ENCODE assay signal across 8 mouse cellular contexts in genomic region chr8:84845355-84846093, GRCm38 (mm10). TPM values are rescaled to one million over a fixed set of nuclear protein-coding genes. Genes with fewer than 3 reads are reported as not detected.
A peak's percentile ranks its signal among the peaks of the same experiment; 100 is the strongest.
DNase-seq lines count a peak whose midpoint lies in the region; ATAC-seq and TF ChIP-seq lines count a peak whose summit lies in the region.

No protein-coding gene starts in this region.

- H3K9ac ChIP-seq in forebrain, postnatal 0 days = peak overlapping the region; percentile 97
- H3K9ac ChIP-seq in kidney, embryonic 15.5 days = peak overlapping the region; percentile 94
- H3K9ac ChIP-seq in stomach, embryonic 16.5 days (ENCODE audit: low read length) = peak overlapping the region; percentile 90

- peaks cover 42% of the 10 kb centered on the region for H3K36me3 ChIP-seq in forebrain, postnatal 0 days (ENCODE audit: insufficient read depth)
- peaks cover 45% of the 10 kb centered on the region for H3K36me3 ChIP-seq in kidney, embryonic 15.5 days
- H3K36me3 ChIP-seq in stomach, embryonic 16.5 days (ENCODE audit: control insufficient read depth, insufficient read depth, low read length) = peaks cover 39% of the 10 kb centered on the region

- H3K4me1 ChIP-seq in bone marrow macrophage, adult 2 months (ENCODE audit: control insufficient read depth, insufficient read depth, low read length) = peaks cover 26% of the 10 kb centered on the region
- peaks cover 11% of the 10 kb centered on the region for H3K4me1 ChIP-seq in forebrain, postnatal 0 days (ENCODE audit: insufficient read depth)
- H3K4me1 ChIP-seq in kidney, embryonic 15.5 days = peaks cover 42% of the 10 kb centered on the region
- peaks cover 22% of the 10 kb centered on the region for H3K4me1 ChIP-seq in stomach, embryonic 16.5 days (ENCODE audit: control insufficient read depth, insufficient read depth, low read length)

- TF ChIP-seq CTCF in bone marrow macrophage, adult 2 months (IDR thresholded peaks at IDR 0.05; ENCODE audit: low read depth, low read length) = peak; percentile 54
- TF ChIP-seq CTCF in forebrain, postnatal 0 days (IDR thresholded peaks at IDR 0.05; ENCODE audit: low read depth) = peak; percentile 59

- ATAC-seq in forebrain, postnatal 0 days = no peak
- no peak for ATAC-seq in kidney, embryonic 15.5 days (replicated peaks; ENCODE audit: low FRiP score)
- no peak for ATAC-seq in stomach, embryonic 16.5 days (ENCODE audit: insufficient read depth, low FRiP score)

- TF ChIP-seq POLR2A in bone marrow macrophage, adult 2 months (IDR thresholded peaks at IDR 0.05; ENCODE audit: borderline replicate concordance, low read depth, low read length) = no peak

- H3K27ac ChIP-seq in bone marrow macrophage, adult 2 months (ENCODE audit: insufficient read depth, low read depth, low read length) = peak overlapping the region; percentile 77
- peak overlapping the region; percentile 87 for H3K27ac ChIP-seq in forebrain, postnatal 0 days (ENCODE audit: low read depth, low read length)
- peak overlapping the region; percentile 87 for H3K27ac ChIP-seq in kidney, embryonic 15.5 days
- peak overlapping the region; percentile 91 for H3K27ac ChIP-seq in stomach, embryonic 16.5 days (ENCODE audit: low read length)

- peak overlapping the region; percentile 98 for H3K4me3 ChIP-seq in bone marrow macrophage, adult 2 months (ENCODE audit: insufficient read depth, low read length)
- H3K4me3 ChIP-seq in forebrain, postnatal 0 days (ENCODE audit: low read depth, low read length) = peak overlapping the region; percentile 83
- H3K4me3 ChIP-seq in kidney, embryonic 15.5 days (replicated peaks) = peak overlapping the region; percentile 92
- peak overlapping the region; percentile 94 for H3K4me3 ChIP-seq in stomach, embryonic 16.5 days (replicated peaks; ENCODE audit: low read length)

- H3K27me3 ChIP-seq in forebrain, postnatal 0 days (ENCODE audit: insufficient read depth, low read length) = no peaks in the 10 kb centered on the region
- no peaks in the 10 kb centered on the region for H3K27me3 ChIP-seq in kidney, embryonic 15.5 days
- H3K27me3 ChIP-seq in stomach, embryonic 16.5 days (ENCODE audit: control insufficient read depth, insufficient read depth, low read length) = no peaks in the 10 kb centered on the region

- 10% methylated on average over 12 of the region's 12 CpGs for WGBS in forebrain, postnatal 0 days
- 12% methylated on average over 12 of the region's 12 CpGs for WGBS in kidney, embryonic 15.5 days
- 11% methylated on average over 12 of the region's 12 CpGs for WGBS in stomach, embryonic 16.5 days

- peak overlapping the region; percentile 90 for H3K4me2 ChIP-seq in forebrain, postnatal 0 days (ENCODE audit: low read depth)
- peak overlapping the region; percentile 74 for H3K4me2 ChIP-seq in kidney, embryonic 15.5 days
- peak overlapping the region; percentile 70 for H3K4me2 ChIP-seq in stomach, embryonic 16.5 days (ENCODE audit: low read depth, low read length)

- no peaks in the 10 kb centered on the region for H3K9me3 ChIP-seq in forebrain, postnatal 0 days (ENCODE audit: low read length)
- no peaks in the 10 kb centered on the region for H3K9me3 ChIP-seq in kidney, embryonic 15.5 days (replicated peaks)
- no peaks in the 10 kb centered on the region for H3K9me3 ChIP-seq in stomach, embryonic 16.5 days (replicated peaks; ENCODE audit: control insufficient read depth, low read length)

- peak; percentile 43 for DNase-seq in right cerebral cortex, postnatal 4 days
- no peak for DNase-seq in right cerebral cortex, adult 18-20 months
- peak; percentile 31 for DNase-seq in forebrain, postnatal 0 days
- DNase-seq in lung, postnatal 14 days = peak; percentile 42
- DNase-seq in frontal cortex, postnatal 14 days (ENCODE audit: low spot score in 2 of 2) = no peak

RNA-seq across cellular contexts. Expression of gene Calr, which starts 1.2 kb away (rescaled TPM):
- polyA plus RNA-seq in bone marrow macrophage, adult 2 months (2012; ENCODE audit: insufficient read depth, insufficient read length, missing spikeins) = 674 and 696 TPM in 2 replicates
- 470 and 505 TPM in 2 replicates for total RNA-seq in forebrain, postnatal 0 days (2014; rRNA removed)
- 354 and 405 TPM in 2 replicates for polyA plus RNA-seq in forebrain, postnatal 0 days (2015; fragmentation: Nextera tagmentation; extraction: Ambion mirVana)
- 1,039 and 1,041 TPM in 2 replicates for polyA plus RNA-seq in kidney, embryonic 15.5 days (2015; fragmentation: Nextera tagmentation; extraction: Ambion mirVana)
- polyA plus RNA-seq in stomach, embryonic 16.5 days (2015; fragmentation: Nextera tagmentation; extraction: Ambion mirVana) = 1,028 and 1,118 TPM in 2 replicates

RNA-seq across cellular contexts. Expression of gene Rad23a, which starts 5.1 kb away (rescaled TPM):
- polyA plus RNA-seq in bone marrow macrophage, adult 2 months (2012; ENCODE audit: insufficient read depth, insufficient read length, missing spikeins) = 49.1 and 54.0 TPM in 2 replicates
- 32.2 and 55.3 TPM in 2 replicates for total RNA-seq in forebrain, postnatal 0 days (2014; rRNA removed)
- 63.5 and 77.4 TPM in 2 replicates for polyA plus RNA-seq in forebrain, postnatal 0 days (2015; fragmentation: Nextera tagmentation; extraction: Ambion mirVana)
- polyA plus RNA-seq in kidney, embryonic 15.5 days (2015; fragmentation: Nextera tagmentation; extraction: Ambion mirVana) = 112 and 122 TPM in 2 replicates
- polyA plus RNA-seq in stomach, embryonic 16.5 days (2015; fragmentation: Nextera tagmentation; extraction: Ambion mirVana) = 106 and 122 TPM in 2 replicates

RNA-seq across cellular contexts. Expression of gene Farsa, which starts 11.3 kb away (rescaled TPM):
- polyA plus RNA-seq in bone marrow macrophage, adult 2 months (2012; ENCODE audit: insufficient read depth, insufficient read length, missing spikeins) = 23.1 and 30.5 TPM in 2 replicates
- 77.1 and 91.2 TPM in 2 replicates for total RNA-seq in forebrain, postnatal 0 days (2014; rRNA removed)
- polyA plus RNA-seq in forebrain, postnatal 0 days (2015; fragmentation: Nextera tagmentation; extraction: Ambion mirVana) = 100 and 103 TPM in 2 replicates
- polyA plus RNA-seq in kidney, embryonic 15.5 days (2015; fragmentation: Nextera tagmentation; extraction: Ambion mirVana) = 102 and 103 TPM in 2 replicates
- polyA plus RNA-seq in stomach, embryonic 16.5 days (2015; fragmentation: Nextera tagmentation; extraction: Ambion mirVana) = 85.9 and 91.5 TPM in 2 replicates

RNA-seq across cellular contexts. Expression of gene Gadd45gip1, which starts 14.2 kb away (rescaled TPM):
- polyA plus RNA-seq in bone marrow macrophage, adult 2 months (2012; ENCODE audit: insufficient read depth, insufficient read length, missing spikeins) = 12.7 and 13.9 TPM in 2 replicates
- total RNA-seq in forebrain, postnatal 0 days (2014; rRNA removed) = 24.7 and 28.7 TPM in 2 replicates
- polyA plus RNA-seq in forebrain, postnatal 0 days (2015; fragmentation: Nextera tagmentation; extraction: Ambion mirVana) = 36.7 and 40.8 TPM in 2 replicates
- 52.6 and 53.0 TPM in 2 replicates for polyA plus RNA-seq in kidney, embryonic 15.5 days (2015; fragmentation: Nextera tagmentation; extraction: Ambion mirVana)
- polyA plus RNA-seq in stomach, embryonic 16.5 days (2015; fragmentation: Nextera tagmentation; extraction: Ambion mirVana) = 42.0 and 49.5 TPM in 2 replicates

RNA-seq across cellular contexts. Expression of gene Dand5, which starts 22.9 kb away (rescaled TPM):
- 3.3 and 5.4 TPM in 2 replicates for polyA plus RNA-seq in bone marrow macrophage, adult 2 months (2012; ENCODE audit: insufficient read depth, insufficient read length, missing spikeins)
- 4.7 and 6.9 TPM in 2 replicates for total RNA-seq in forebrain, postnatal 0 days (2014; rRNA removed)
- 8.2 and 10.0 TPM in 2 replicates for polyA plus RNA-seq in forebrain, postnatal 0 days (2015; fragmentation: Nextera tagmentation; extraction: Ambion mirVana)
- polyA plus RNA-seq in kidney, embryonic 15.5 days (2015; fragmentation: Nextera tagmentation; extraction: Ambion mirVana) = 6.3 and 7.0 TPM in 2 replicates
- polyA plus RNA-seq in stomach, embryonic 16.5 days (2015; fragmentation: Nextera tagmentation; extraction: Ambion mirVana) = 6.0 and 7.2 TPM in 2 replicates

Comparison
In these comparisons a context has a peak if more than half of its experiments do, and no peak if none do; other contexts are left out.
1. DNase-seq: peak in right cerebral cortex, postnatal 4 days (single experiment), forebrain, postnatal 0 days (single experiment) and lung, postnatal 14 days (single experiment); none in right cerebral cortex, adult 18-20 months (single experiment) and frontal cortex, postnatal 14 days (0 of 2).
2. Peak in every context shown above with its lines, with median percentiles within 50 percentile points of each other: H3K27ac ChIP-seq, H3K4me3 ChIP-seq, H3K4me2 ChIP-seq and H3K9ac ChIP-seq.